29 mouse cellular contexts compared by ENCODE assay signal in the genomic region with DNA sequence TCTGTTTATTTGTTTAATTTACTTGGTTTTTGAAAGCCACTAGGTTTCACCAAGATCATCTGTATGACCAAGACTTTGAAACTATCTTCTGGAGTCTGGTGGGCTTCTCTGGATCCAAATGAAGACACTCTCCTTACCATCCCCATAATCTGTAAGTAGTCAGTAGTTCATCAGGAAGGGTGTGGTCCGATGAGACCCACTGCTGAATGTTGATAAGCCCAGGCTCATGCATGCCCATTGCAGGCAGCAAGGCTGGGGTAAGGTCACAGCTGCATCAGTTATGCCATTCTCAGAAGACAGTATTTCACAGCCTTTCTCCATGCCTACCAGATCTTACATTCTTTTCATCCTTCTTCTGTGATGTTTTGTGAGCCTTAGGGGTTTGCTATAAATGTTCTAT.
A peak's percentile ranks its signal among the peaks of the same experiment; 100 is the strongest.
DNase-seq lines count a peak whose midpoint lies in the region; ATAC-seq and TF ChIP-seq lines count a peak whose summit lies in the region.
"Had no signal": no experiment of that assay in that cellular context is flagged by ENCODE, and none has a peak within 500 bp of the region (broad histone marks: within the 10 kb centered on the region; RNA-seq: fewer than 3 reads in every experiment).

No protein-coding gene starts in this region.

- H3K4me3 ChIP-seq in MEL (ENCODE audit: control insufficient read depth in 1 of 2, insufficient read depth in 1 of 2, low read depth in 2 of 2, low read length in 2 of 2): no peak overlapping the region
- no peak overlapping the region for H3K4me3 ChIP-seq in liver, embryonic 11.5 days (ENCODE audit: low read depth, low read length)
- no peak overlapping the region for H3K4me3 ChIP-seq in liver, embryonic 16.5 days (ENCODE audit: low read depth, low read length)
- H3K4me3 ChIP-seq in kidney, adult 2 months (ENCODE audit: insufficient read depth, low read depth, low read length): no peak overlapping the region
- H3K4me3 ChIP-seq: embryonic facial prominence, embryonic 10.5 days; embryonic facial prominence, embryonic 15.5 days; heart, adult 2 months; heart, embryonic 13.5 days; layer of hippocampus, adult 2 months; limb, embryonic 13.5 days; midbrain, embryonic 10.5 days; midbrain, embryonic 15.5 days had no signal

- TF ChIP-seq POLR2A in MEL (IDR thresholded peaks at IDR 0.05; ENCODE audit: control insufficient read depth in 1 of 2, insufficient read depth in 1 of 2, low read depth in 1 of 2, low read length in 2 of 2, poor library complexity in 1 of 2): no peak
- no peak for TF ChIP-seq POLR2A in kidney, adult 2 months (IDR thresholded peaks at IDR 0.05; ENCODE audit: low read depth, low read length)

- no peaks in the 10 kb centered on the region for H3K27me3 ChIP-seq in MEL (ENCODE audit: control insufficient read depth in 1 of 2, insufficient read depth in 2 of 2, low read length in 2 of 2)
- no peaks in the 10 kb centered on the region for H3K27me3 ChIP-seq in liver, embryonic 11.5 days (replicated peaks; ENCODE audit: control insufficient read depth, insufficient read depth, low read length)
- no peaks in the 10 kb centered on the region for H3K27me3 ChIP-seq in liver, embryonic 16.5 days (ENCODE audit: control insufficient read depth, insufficient read depth, low read depth, low read length)
- H3K27me3 ChIP-seq in kidney, adult 2 months (replicated peaks; ENCODE audit: control insufficient read depth, insufficient read depth, low read length): no peaks in the 10 kb centered on the region
- H3K27me3 ChIP-seq: embryonic facial prominence, embryonic 15.5 days; heart, embryonic 13.5 days; limb, embryonic 13.5 days; midbrain, embryonic 15.5 days had no signal

- peaks cover 0 to 17% of the 10 kb centered on the region in 2 experiments; a peak in 2 of 4 replicates for H3K36me3 ChIP-seq in MEL (ENCODE audit: control insufficient read depth in 1 of 2, insufficient read depth in 2 of 2, low read length in 2 of 2)
- no peaks in the 10 kb centered on the region for H3K36me3 ChIP-seq in liver, embryonic 11.5 days (ENCODE audit: control insufficient read depth, insufficient read depth, low read length)
- H3K36me3 ChIP-seq in liver, embryonic 16.5 days (ENCODE audit: control insufficient read depth, insufficient read depth): no peaks in the 10 kb centered on the region
- no peaks in the 10 kb centered on the region for H3K36me3 ChIP-seq in kidney, adult 2 months (ENCODE audit: control insufficient read depth, insufficient read depth, low read length)
- H3K36me3 ChIP-seq: embryonic facial prominence, embryonic 10.5 days; embryonic facial prominence, embryonic 15.5 days; heart, embryonic 13.5 days; limb, embryonic 13.5 days; midbrain, embryonic 10.5 days; midbrain, embryonic 15.5 days had no signal

- H3K9ac ChIP-seq in MEL (ENCODE audit: control insufficient read depth, low read depth, low read length, poor library complexity, severe bottlenecking): no peak overlapping the region
- H3K9ac ChIP-seq in liver, embryonic 11.5 days (ENCODE audit: low read depth, low read length): no peak overlapping the region
- H3K9ac ChIP-seq in liver, embryonic 16.5 days (ENCODE audit: low read depth, low read length): no peak overlapping the region
- H3K9ac ChIP-seq: embryonic facial prominence, embryonic 15.5 days; heart, embryonic 13.5 days; hindbrain, embryonic 14.5 days; limb, embryonic 13.5 days; midbrain, embryonic 15.5 days had no signal

- H3K4me2 ChIP-seq in liver, embryonic 11.5 days: no peak overlapping the region
- H3K4me2 ChIP-seq in liver, embryonic 16.5 days (ENCODE audit: low read depth, low read length): peak overlapping the region; percentile 14
- H3K4me2 ChIP-seq: embryonic facial prominence, embryonic 15.5 days; heart, embryonic 13.5 days; hindbrain, embryonic 14.5 days; limb, embryonic 13.5 days; midbrain, embryonic 15.5 days had no signal

- H3K27ac ChIP-seq in MEL (ENCODE audit: control insufficient read depth, low read depth, low read length): 0 out of 2 replicates have a peak overlapping the region, but pooled peaks have one; percentile 28
- no peak overlapping the region for H3K27ac ChIP-seq in liver, embryonic 11.5 days (ENCODE audit: low read depth, low read length)
- peak overlapping the region; percentile 41 for H3K27ac ChIP-seq in liver, embryonic 16.5 days (ENCODE audit: low read length)
- H3K27ac ChIP-seq in kidney, adult 2 months (ENCODE audit: insufficient read depth, low read depth, low read length): no peak overlapping the region
- H3K27ac ChIP-seq: embryonic facial prominence, embryonic 10.5 days; embryonic facial prominence, embryonic 15.5 days; heart, adult 2 months; heart, embryonic 13.5 days; hindbrain, embryonic 14.5 days; layer of hippocampus, adult 2 months; limb, embryonic 13.5 days; macrophage; midbrain, embryonic 10.5 days; midbrain, embryonic 15.5 days had no signal

- TF ChIP-seq EP300 in MEL (IDR thresholded peaks at IDR 0.05; ENCODE audit: low read depth in 1 of 2, low read length in 2 of 2): peak; percentile 89 to 90

- WGBS in liver, embryonic 11.5 days: 48% methylated on average over 1 of the region's 1 CpGs
- 26% methylated on average over 1 of the region's 1 CpGs for WGBS in liver, embryonic 16.5 days (ENCODE audit: insufficient replicate concordance)
- WGBS in kidney, adult 2 months: 97% methylated on average over 1 of the region's 1 CpGs

- peaks cover 11 to 14% of the 10 kb centered on the region in 2 experiments for H3K4me1 ChIP-seq in MEL (ENCODE audit: control insufficient read depth in 1 of 2, insufficient read depth in 2 of 2, low read length in 2 of 2)
- H3K4me1 ChIP-seq in liver, embryonic 11.5 days (replicated peaks; ENCODE audit: control insufficient read depth, insufficient read depth, low read length): no peaks in the 10 kb centered on the region
- H3K4me1 ChIP-seq in liver, embryonic 16.5 days (ENCODE audit: control insufficient read depth, low read depth, low read length): peaks cover 10% of the 10 kb centered on the region
- no peaks in the 10 kb centered on the region for H3K4me1 ChIP-seq in kidney, adult 2 months (ENCODE audit: control insufficient read depth, insufficient read depth, low read length)
- H3K4me1 ChIP-seq: embryonic facial prominence, embryonic 10.5 days; embryonic facial prominence, embryonic 15.5 days; heart, embryonic 13.5 days; limb, embryonic 13.5 days; midbrain, embryonic 10.5 days; midbrain, embryonic 15.5 days had no signal

- peak; percentile 99 for ATAC-seq in liver, embryonic 11.5 days (replicated peaks; ENCODE audit: low FRiP score)
- ATAC-seq in liver, embryonic 16.5 days (ENCODE audit: low read depth): peak; percentile 100
- ATAC-seq in monocyte, adult 5-6 weeks (replicated peaks; ENCODE audit: insufficient number of reproducible peaks, low FRiP score, low TSS enrichment, poor library complexity, severe bottlenecking): no peak
- ATAC-seq: CD4-positive, CD25-positive, alpha-beta regulatory T cell, adult 4 months; forebrain, embryonic 14.5 days; midbrain, embryonic 15.5 days had no signal

- TF ChIP-seq RAD21 in MEL (IDR thresholded peaks at IDR 0.05; ENCODE audit: low read depth, low read length): no peak

- H3K79me2 ChIP-seq in MEL (ENCODE audit: control insufficient read depth, insufficient read depth, low read length, poor library complexity): no peaks in the 10 kb centered on the region

- no peaks in the 10 kb centered on the region for H3K9me3 ChIP-seq in MEL (replicated peaks; ENCODE audit: insufficient read depth, low read length)
- H3K9me3 ChIP-seq in liver, embryonic 11.5 days (ENCODE audit: control insufficient read depth, low read length): no peaks in the 10 kb centered on the region
- no peaks in the 10 kb centered on the region for H3K9me3 ChIP-seq in liver, embryonic 16.5 days (replicated peaks; ENCODE audit: control insufficient read depth, low read length)
- H3K9me3 ChIP-seq: embryonic facial prominence, embryonic 10.5 days; embryonic facial prominence, embryonic 15.5 days; heart, embryonic 13.5 days; limb, embryonic 13.5 days; midbrain, embryonic 10.5 days; midbrain, embryonic 15.5 days had no signal

- no peak for TF ChIP-seq CTCF in MEL (IDR thresholded peaks at IDR 0.05 in 2 of 3, conservative IDR thresholded peaks at IDR 0.05 in 1 of 3; ENCODE audit: control insufficient read depth in 1 of 3, insufficient read depth in 1 of 3, low read depth in 2 of 3, low read length in 3 of 3, poor library complexity in 1 of 3, severe bottlenecking in 1 of 3)
- TF ChIP-seq CTCF in kidney, adult 2 months (conservative IDR thresholded peaks at IDR 0.05; ENCODE audit: insufficient read depth, insufficient read length, low read depth, low read length): no peak

- DNase-seq in MEL (ENCODE audit: low read depth, low spot score): peak; percentile 62
- DNase-seq in c-Kit-positive CD71-positive TER-119-positive erythroid progenitor cells, embryonic 14.5 days (ENCODE audit: low spot score): peak; percentile 63
- DNase-seq in liver, embryonic 11.5 days (ENCODE audit: low spot score): no peak
- no peak for DNase-seq in kidney, adult 2 months
- no peak for DNase-seq in adrenal gland, adult 2 months
- no peak for DNase-seq in retina, postnatal 1 day
- DNase-seq: adrenal gland, postnatal 14 days; cerebellum, adult 2 months; cerebellum, postnatal 14 days; heart, adult 2 months; heart, postnatal 10 days; kidney, adult 18-20 months; kidney, postnatal 36 days; lung, adult 2 months; lung, postnatal 10 days; thymus, postnatal 14 days had no signal

TF ChIP-seq in MEL, 35 proteins besides CTCF, POLR2A, EP300 and RAD21:
- TF ChIP-seq TCF12 (IDR thresholded peaks at IDR 0.05; ENCODE audit: low read depth, low read length) (peak; percentile 92), CHD2 (IDR thresholded peaks at IDR 0.05; ENCODE audit: low read length) (no peak), ZMIZ1 (IDR thresholded peaks at IDR 0.05; ENCODE audit: low read depth, low read length) (no peak; the same call in 1 of the 2 replicates), TAL1 (IDR thresholded peaks at IDR 0.05; ENCODE audit: low read length) (peak; percentile 80), MEF2A (IDR thresholded peaks at IDR 0.05; ENCODE audit: extremely low read depth, insufficient replicate concordance, low read depth, low read length, poor library complexity, severe bottlenecking) (no peak), TBP (IDR thresholded peaks at IDR 0.05; ENCODE audit: low read depth, low read length) (no peak), GATA1 (IDR thresholded peaks at IDR 0.05; ENCODE audit: low read depth, low read length) (peak; percentile 79), ETS1 (IDR thresholded peaks at IDR 0.05; ENCODE audit: low read depth, low read length) (peak; percentile 71), ZNF384 (IDR thresholded peaks at IDR 0.05; ENCODE audit: low read depth, low read length) (no peak), BHLHE40 (IDR thresholded peaks at IDR 0.05; ENCODE audit: borderline replicate concordance, low read depth, low read length) (peak; percentile 37; the same call in 1 of the 2 replicates), RCOR1 (IDR thresholded peaks at IDR 0.05; ENCODE audit: low read depth, low read length) (peak; percentile 34; the same call in 1 of the 2 replicates)

Comparison
In these comparisons a context has a peak if more than half of its experiments do, and no peak if none do; other contexts are left out.
1. H3K27ac ChIP-seq: peak in MEL (single experiment) and liver, embryonic 16.5 days (single experiment); none in liver, embryonic 11.5 days (single experiment) and kidney, adult 2 months (single experiment).
2. DNase-seq: peak in MEL (single experiment) and c-Kit-positive CD71-positive TER-119-positive erythroid progenitor cells, embryonic 14.5 days (single experiment); none in liver, embryonic 11.5 days (single experiment), kidney, adult 2 months (single experiment), adrenal gland, adult 2 months (single experiment) and retina, postnatal 1 day (single experiment).